Mouse (Mus musculus) embryo, embryonic 9.5 days (tissue): ENCODE measurements around the gene Gm10912.

Source experiments
- DNase-seq: peaks from one replicate; pipeline ENCODE4 v3.0.0-alpha.2; 2017; ENCODE audit errors: extremely low spot score

The Gm10912 gene

GRCm38 (mm10) chr2:104114898-104115297 lies 49.3 kb downstream of the Gm10912 start:
- DNase-seq: no peak
